Comparison of ENCODE assay signal across 10 mouse cellular contexts in the genomic region with DNA sequence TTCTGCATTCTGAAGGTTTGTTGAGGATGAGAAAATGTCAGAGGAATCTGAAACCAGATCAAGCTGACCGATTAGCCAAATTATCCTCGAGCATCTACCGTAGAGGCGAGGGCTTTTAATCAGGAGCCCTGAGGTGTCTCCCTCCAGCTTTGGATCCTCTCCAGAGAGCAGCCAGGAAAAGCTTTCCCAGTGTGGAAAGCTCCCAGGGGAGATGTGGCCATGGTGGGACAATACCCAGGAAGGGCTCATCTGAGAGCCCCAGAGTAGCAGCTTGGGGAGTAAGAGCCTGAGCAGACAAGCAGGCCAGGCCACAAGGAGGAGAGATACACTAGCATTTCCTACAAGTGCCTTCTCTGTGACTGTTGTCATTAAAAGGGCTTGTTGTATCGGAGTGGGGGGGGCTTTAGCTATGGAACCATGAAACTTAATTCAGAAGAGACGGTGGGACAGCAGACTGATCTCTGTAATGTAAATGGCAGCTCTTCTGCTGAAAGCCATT.
DNase-seq lines count a peak whose midpoint lies in the region; ATAC-seq and TF ChIP-seq lines count a peak whose summit lies in the region.
"Had no signal": no experiment of that assay in that cellular context is flagged by ENCODE, and none has a peak within 500 bp of the region (broad histone marks: within the 10 kb centered on the region; RNA-seq: fewer than 3 reads in every experiment).

No protein-coding gene starts in this region.

- WGBS in forebrain, embryonic 16.5 days, result 16% methylated on average over 6 of the region's 6 CpGs
- 16% methylated on average over 6 of the region's 6 CpGs for WGBS in hindbrain, postnatal 0 days
- 40% methylated on average over 6 of the region's 6 CpGs for WGBS in neural tube, embryonic 14.5 days

- peaks cover 38% of the 10 kb centered on the region for H3K4me1 ChIP-seq in forebrain, embryonic 16.5 days (replicated peaks; ENCODE audit: control insufficient read depth, insufficient read depth, low read length)
- peaks cover 13% of the 10 kb centered on the region; the same call in 1 of the 2 replicates for H3K4me1 ChIP-seq in hindbrain, postnatal 0 days (ENCODE audit: insufficient read depth, low read length)
- H3K4me1 ChIP-seq in neural tube, embryonic 14.5 days (ENCODE audit: control insufficient read depth, insufficient read depth, low read length), result peaks cover 31% of the 10 kb centered on the region

- no peak overlapping the region for H3K9ac ChIP-seq in forebrain, embryonic 16.5 days (replicated peaks; ENCODE audit: low read depth, low read length)
- peak overlapping the region; percentile 22; the same call in 1 of the 2 replicates for H3K9ac ChIP-seq in hindbrain, postnatal 0 days (replicated peaks; ENCODE audit: low read length)
- H3K9ac ChIP-seq in neural tube, embryonic 14.5 days (replicated peaks; ENCODE audit: low read depth, low read length), result no peak overlapping the region; the same call in 1 of the 2 replicates

- H3K4me2 ChIP-seq in forebrain, embryonic 16.5 days (ENCODE audit: low read length), result peak overlapping the region; percentile 20
- H3K4me2 ChIP-seq in hindbrain, postnatal 0 days (ENCODE audit: low read depth, low read length), result no peak overlapping the region
- H3K4me2 ChIP-seq in neural tube, embryonic 14.5 days (ENCODE audit: low read depth, low read length), result no peak overlapping the region

- H3K27me3 ChIP-seq in forebrain, embryonic 16.5 days (replicated peaks; ENCODE audit: control insufficient read depth, insufficient read depth, low read length), result no peaks in the 10 kb centered on the region
- H3K27me3 ChIP-seq in hindbrain, postnatal 0 days (ENCODE audit: insufficient read depth, low read length), result no peaks in the 10 kb centered on the region
- no peaks in the 10 kb centered on the region for H3K27me3 ChIP-seq in neural tube, embryonic 14.5 days (ENCODE audit: control insufficient read depth, insufficient read depth, low read length)

- no peak for TF ChIP-seq CTCF in layer of hippocampus, adult 2 months (conservative IDR thresholded peaks at IDR 0.05)
- TF ChIP-seq CTCF in hindbrain, postnatal 0 days (IDR thresholded peaks at IDR 0.05; ENCODE audit: low read depth), result no peak

- H3K9me3 ChIP-seq in forebrain, embryonic 16.5 days (ENCODE audit: control insufficient read depth, low read length), result no peaks in the 10 kb centered on the region
- no peaks in the 10 kb centered on the region for H3K9me3 ChIP-seq in hindbrain, postnatal 0 days (ENCODE audit: low read length)
- no peaks in the 10 kb centered on the region for H3K9me3 ChIP-seq in neural tube, embryonic 14.5 days (ENCODE audit: control insufficient read depth, low read length)

- no peaks in the 10 kb centered on the region for H3K36me3 ChIP-seq in forebrain, embryonic 16.5 days (ENCODE audit: control insufficient read depth, insufficient read depth)
- no peaks in the 10 kb centered on the region for H3K36me3 ChIP-seq in hindbrain, postnatal 0 days (ENCODE audit: insufficient read depth, low read length)
- no peaks in the 10 kb centered on the region for H3K36me3 ChIP-seq in neural tube, embryonic 14.5 days (ENCODE audit: control insufficient read depth, insufficient read depth, low read length)

- 0 out of 2 replicates have a peak, but pooled peaks have one; percentile 6 for ATAC-seq in forebrain, embryonic 16.5 days
- no peak; the same call in 1 of the 2 replicates for ATAC-seq in hindbrain, postnatal 0 days
- peak; percentile 30; the same call in 1 of the 2 replicates for ATAC-seq in neural tube, embryonic 14.5 days (ENCODE audit: low read depth)

- no peak for DNase-seq in layer of hippocampus, adult 2 months (ENCODE audit: low spot score in 2 of 2)
- no peak for DNase-seq in layer of hippocampus, adult 8-10 months (ENCODE audit: low spot score in 2 of 2)
- DNase-seq in hindbrain, postnatal 0 days (ENCODE audit: low spot score), result no peak
- no peak for DNase-seq in spleen, postnatal 36 days (ENCODE audit: low spot score in 2 of 2)
- DNase-seq in urinary bladder, adult 2 months (ENCODE audit: low spot score), result no peak
- DNase-seq in adrenal gland, adult 2 months, result no peak
- DNase-seq: kidney, postnatal 4 days had no signal

- H3K27ac ChIP-seq in layer of hippocampus, adult 2 months, result peak overlapping the region; percentile 58; the same call in 1 of the 2 replicates
- H3K27ac ChIP-seq in forebrain, embryonic 16.5 days (ENCODE audit: low read length), result peak overlapping the region; percentile 5
- H3K27ac ChIP-seq in hindbrain, postnatal 0 days, result peak overlapping the region; percentile 76; the same call in 1 of the 2 replicates
- peak overlapping the region; percentile 83 for H3K27ac ChIP-seq in neural tube, embryonic 14.5 days (ENCODE audit: low read depth, low read length)

- H3K4me3 ChIP-seq in layer of hippocampus, adult 2 months, result no peak overlapping the region
- H3K4me3 ChIP-seq in forebrain, embryonic 16.5 days (replicated peaks; ENCODE audit: low read length), result no peak overlapping the region
- no peak overlapping the region for H3K4me3 ChIP-seq in hindbrain, postnatal 0 days (ENCODE audit: low read length)
- no peak overlapping the region for H3K4me3 ChIP-seq in neural tube, embryonic 14.5 days (ENCODE audit: low read depth, low read length)
- H3K4me3 ChIP-seq: erythroblast, embryonic 14.5 days had no signal

Comparison
In these comparisons a context has a peak if more than half of its experiments do, and no peak if none do; other contexts are left out.
1. H3K27ac ChIP-seq: peak in every context shown above with its lines; median percentile 83 in neural tube, embryonic 14.5 days; 76 in hindbrain, postnatal 0 days; 58 in layer of hippocampus, adult 2 months; 5 in forebrain, embryonic 16.5 days.